Mouse (Mus musculus) spleen, adult 18-20 months (tissue): ENCODE data around the gene Hsf2bp.

Experiments
- DNase-seq, 2 experiments: peaks; one replicate each; pipeline ENCODE4 v3.0.0; 2022; ENCODE audit warnings: mixed read lengths in 2 of 2

Hsf2bp gene

DNA sequence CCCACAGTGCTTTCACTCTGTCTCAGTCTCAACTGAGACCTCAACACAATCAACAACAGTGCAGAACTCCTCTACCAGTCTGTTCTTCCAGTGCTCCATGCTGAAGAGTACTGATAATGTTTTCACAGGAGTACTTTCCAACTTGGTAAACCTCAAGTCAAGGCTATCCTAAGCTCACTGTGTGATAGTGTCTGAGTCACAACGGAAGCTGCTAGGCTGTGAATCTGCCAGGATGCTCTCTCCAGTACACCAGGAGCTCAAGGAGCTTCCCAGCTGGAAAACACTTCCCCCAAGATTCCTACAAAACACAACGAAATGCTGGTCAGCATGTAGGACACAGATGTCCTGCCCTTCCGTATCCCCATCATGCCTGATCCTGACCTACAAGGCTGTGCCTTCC lies 7.8 kb downstream of the Hsf2bp start:
- no peak for DNase-seq

DNA sequence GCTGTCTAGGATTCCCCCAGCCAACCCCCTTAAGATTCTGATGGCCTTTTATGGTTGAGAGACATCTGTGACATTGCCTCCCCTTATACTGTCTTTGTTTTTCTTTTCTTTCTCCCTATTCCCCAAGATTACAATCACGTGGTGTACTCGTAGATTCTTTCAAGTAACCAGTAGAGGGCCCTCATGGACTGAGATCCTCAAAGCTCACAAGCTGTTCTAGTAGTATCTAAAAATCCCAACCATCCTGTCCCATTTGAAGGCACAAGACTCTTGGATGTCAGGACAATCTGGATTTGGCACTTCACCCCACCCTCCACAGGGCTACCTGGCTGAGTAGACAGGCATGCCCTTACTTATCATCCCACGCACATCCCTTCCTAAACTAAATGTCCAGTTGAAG lies 8.5 kb downstream of the Hsf2bp start:
- no peak for DNase-seq

DNA sequence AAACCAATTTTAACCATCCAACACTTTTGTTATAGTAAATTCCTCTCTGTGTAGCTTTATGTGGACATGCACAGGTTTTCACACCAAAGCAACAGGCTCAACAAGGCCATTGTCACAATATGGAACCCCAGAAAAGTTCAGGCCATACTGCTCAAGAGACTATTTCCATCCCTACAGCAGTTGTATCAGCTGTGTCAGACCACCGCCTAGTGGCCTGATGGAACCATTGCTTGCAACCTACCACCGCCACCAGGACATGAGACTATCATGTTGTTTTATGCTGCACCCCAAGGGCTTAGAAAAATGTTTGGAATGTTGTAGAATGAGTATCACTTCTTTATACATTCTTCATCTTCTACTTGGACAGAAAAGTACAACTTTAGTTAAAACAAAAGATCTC lies 10.8 kb downstream of the Hsf2bp start:
- DNase-seq: peak; percentile 30 to 63

DNA sequence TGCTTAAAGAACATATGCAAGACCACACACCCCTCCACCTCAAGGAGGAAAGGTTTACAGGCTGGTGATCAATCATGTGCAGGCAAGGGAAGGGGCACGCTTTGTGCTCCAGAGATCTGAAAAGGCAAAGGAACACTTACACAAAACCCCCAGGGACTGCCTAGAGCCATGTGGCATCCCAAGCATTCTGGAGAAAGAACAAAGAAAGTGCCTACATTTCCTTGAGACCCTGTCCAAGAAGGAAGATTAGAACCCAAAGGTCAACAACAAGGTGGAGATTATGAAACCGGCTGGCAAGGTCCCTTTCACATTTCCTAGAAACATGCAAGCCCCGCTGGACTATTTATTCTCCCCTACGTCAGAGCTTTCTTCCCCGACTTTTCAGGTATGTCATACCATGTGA lies 11.5 kb downstream of the Hsf2bp start:
- no peak for DNase-seq

DNA sequence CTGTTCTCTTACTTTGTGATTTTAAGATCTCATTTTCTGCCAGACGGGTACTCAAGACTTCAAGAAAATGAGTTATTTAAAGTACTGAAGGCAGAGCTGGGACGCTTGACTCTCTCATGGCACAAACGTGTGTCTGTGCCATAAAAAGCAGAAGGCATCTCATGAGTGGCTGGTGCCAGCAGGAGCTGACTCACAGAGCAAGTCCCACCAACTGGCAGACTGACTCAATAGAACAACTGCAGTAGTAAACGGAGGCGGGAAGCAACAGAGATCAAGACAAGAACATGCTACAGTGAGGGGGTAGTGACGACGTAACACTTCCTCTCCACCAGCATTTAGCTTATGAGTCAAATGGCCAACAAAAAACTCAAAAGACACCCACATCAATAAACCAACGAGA lies 13.1 kb downstream of the Hsf2bp start:
- no peak for DNase-seq

DNA sequence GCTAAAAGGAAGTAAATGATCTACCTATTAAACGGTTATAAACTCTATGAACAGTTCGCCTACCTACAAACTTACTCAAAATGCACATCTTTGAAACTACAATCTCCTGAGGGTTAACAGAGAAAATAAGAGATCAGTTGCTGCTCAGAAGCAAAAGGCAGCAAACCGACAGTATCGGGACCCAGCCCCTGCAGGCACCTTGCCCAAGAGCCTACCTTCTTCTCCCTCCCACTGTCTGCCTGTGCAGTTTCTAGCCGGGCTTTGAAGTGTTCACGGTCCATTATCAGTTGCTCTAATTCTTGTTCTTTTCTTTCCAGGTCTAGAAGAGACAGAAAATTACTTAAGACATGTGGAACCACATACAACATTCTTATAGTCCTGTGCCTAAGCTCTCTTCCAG lies 13.6 kb downstream of the Hsf2bp start:
- no peak for DNase-seq

DNA sequence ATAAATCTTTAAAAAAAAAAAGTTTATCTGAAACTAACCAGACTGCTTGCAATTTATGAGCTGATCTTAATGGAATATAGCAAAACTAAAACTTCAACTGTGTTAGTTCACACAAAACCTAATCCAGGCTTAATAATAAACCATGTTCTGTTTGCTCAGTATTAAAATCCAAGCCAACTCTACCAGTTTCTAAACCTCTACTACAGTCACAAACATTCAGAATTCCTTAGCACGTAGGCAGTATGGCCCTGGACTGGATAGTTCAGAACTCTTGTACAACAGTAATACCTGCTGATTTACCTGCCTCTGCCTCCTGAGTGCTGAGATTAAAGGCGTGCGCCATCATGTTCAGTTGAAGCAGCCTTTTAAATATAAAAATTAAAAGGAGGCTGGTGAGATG lies 14.2 kb downstream of the Hsf2bp start:
- no peak for DNase-seq

DNA sequence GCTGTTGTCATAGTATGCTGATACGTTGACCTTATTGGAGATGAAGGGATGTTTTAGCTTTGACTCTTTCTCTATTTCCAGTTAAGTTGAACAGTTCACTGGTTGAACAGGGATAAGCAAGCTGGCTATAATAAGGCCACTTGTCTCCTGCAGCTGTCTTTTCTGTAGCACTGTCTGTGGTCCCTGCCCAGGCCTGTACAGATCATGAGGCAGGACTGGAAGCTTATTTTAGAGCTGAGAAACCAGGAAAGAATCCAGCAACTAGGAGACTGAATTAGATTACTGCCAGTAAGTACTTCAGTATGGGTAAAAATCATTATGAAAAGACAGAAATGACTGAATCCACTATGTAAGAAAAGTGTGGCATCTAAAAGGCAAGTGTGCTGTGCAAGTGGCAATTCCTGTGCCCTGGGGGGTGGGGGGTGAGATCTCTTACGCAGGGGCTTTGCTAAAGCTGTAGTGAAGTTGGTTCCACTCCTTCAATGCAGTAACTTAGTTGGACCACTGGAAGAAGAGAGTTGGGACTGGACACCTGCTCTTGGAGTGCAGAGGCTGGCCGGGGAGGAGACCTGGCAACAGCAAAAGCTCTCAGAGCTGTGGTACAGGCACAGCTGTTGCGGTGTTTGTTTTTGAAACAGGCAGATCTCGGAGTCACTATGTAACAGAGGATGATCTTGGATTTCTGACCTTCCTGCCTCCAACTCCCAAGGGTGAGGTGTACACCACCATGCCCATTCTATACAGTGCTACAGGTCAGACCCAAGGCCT lies 17.8 kb downstream of the Hsf2bp start:
- no peak for DNase-seq

DNA sequence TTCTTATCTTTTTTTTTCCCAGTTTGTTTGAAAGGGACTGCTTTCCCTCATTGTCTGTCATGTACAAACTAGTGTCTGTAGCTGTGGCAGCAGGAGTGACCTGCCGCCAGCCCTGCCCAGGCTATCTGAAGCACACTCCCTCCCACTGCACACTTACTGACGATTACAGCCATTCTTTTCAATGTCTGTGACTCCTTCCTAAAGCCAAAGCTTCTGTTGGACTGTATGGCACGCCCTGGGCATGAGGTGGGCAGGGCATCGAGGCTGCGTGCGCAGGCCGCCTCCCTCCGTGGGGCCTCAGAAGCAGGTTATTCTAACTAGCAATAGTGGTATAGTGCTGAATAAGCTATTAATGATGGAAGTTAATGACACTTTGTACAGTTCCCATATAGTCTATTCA lies 19.7 kb downstream of the Hsf2bp start:
- no peak for DNase-seq

DNA sequence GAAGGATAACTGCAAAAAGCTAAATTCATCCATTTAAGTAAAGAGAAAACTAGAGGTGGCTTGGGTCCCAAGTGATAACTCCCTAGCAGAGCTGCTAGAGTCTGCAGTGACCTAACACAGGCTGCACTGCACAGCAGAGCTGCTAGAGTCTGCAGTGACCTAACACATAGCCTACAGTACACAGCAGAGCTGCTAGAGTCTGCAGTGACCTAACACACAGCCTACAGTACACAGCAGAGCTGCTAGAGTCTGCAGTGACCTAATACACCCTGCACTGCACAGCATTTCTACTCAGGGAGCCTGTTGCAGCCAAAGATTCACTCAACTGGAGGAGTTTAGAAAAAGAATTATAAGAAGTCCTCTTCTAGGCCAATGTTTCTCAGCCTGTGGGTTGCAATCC lies 22.5 kb downstream of the Hsf2bp start:
- no peak for DNase-seq

DNA sequence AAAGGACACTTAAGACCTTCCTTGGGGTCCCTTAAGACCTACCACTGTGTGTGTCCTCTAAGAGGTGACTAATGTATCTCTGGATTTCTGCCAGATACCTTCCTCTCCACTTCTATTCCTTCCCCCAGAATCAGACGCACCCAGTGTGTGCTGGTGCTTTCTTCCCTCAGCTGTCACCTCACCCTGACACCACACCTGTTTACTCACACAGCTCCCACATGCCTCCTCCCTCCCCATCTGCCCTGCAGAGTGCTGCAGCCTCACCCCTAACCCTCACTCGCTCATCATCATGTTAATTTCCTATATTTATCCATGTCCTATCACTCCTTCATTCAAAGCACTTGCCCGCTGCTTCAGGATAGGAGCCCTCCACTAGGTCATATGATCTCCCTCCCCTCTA lies 23.9 kb downstream of the Hsf2bp start:
- no peak for DNase-seq

DNA sequence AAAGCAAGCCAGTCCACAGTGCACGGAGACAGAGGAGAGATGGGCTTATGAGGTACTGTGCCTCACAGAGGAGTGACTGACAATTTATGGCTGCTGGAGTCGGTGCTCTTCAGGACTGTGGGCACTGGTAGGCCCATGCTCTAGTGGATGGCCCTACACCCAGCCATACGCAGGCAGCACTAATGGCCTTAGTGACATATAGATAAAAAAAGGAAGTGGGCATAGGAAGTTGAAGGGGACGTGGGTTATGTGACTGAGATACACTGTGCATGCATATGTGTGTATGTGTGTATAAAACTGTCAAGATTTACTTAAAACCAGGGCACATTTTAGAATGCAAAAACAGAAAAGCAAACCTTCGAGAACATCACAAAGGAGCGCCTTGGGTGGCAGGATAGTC lies 24.5 kb downstream of the Hsf2bp start:
- no peak for DNase-seq

DNA sequence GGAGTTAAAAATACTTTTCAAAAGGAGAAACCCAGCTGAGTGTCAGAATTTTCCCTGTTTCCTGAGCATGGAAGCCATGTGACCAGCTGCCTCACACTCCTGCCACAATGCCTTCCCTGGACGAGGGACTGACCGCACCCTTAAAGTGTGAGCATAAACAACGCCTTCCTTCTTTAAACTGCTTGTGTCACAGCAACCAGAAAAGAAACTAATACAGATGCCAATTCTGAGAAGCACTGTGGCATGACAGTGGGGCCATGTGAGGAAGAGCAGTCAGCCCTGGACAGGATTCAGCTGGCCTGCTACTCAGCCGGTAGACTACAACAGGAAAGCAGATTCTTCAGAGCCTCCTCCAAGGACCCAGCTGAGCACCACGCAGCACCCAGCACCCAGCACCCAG lies 29.3 kb downstream of the Hsf2bp start:
- no peak for DNase-seq

DNA sequence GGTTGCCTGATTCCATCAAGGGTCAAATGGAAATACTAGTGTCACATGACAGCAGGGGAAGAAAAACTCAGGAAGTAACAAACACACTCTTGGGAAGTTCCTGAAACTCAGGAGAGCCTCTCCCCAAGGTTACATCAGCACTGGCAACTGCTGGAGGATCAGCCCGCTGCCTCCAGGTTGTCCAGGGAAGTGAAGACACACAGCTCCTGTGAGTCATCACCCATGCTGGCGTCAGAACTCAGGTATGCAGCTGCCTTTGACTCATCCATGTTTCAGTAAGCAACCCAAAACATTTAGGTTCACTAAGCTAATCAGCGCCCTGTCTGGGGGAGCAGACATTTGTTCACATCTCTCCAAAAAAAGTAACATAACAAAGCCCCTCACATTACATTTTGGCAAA lies 32.9 kb downstream of the Hsf2bp start:
- DNase-seq: no peak

DNA sequence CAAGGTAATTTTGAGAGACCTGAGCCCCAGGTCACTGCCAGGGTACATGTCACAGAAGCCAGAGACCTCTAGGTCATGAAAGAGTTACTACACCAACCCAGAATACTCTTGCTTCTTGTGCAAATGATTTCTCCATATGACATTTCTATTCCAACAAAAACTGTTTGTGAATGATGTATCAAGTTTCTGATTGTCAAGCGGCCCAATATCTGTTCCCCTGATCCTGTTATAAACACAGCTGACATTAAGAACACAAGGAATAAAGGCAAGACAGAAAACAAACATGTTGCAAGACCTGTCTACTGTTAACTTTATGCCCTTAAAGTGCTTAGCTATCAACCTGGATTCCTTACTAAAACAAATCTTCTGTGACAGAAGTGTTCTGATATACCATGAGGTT lies 37.8 kb downstream of the Hsf2bp start:
- no peak for DNase-seq

DNA sequence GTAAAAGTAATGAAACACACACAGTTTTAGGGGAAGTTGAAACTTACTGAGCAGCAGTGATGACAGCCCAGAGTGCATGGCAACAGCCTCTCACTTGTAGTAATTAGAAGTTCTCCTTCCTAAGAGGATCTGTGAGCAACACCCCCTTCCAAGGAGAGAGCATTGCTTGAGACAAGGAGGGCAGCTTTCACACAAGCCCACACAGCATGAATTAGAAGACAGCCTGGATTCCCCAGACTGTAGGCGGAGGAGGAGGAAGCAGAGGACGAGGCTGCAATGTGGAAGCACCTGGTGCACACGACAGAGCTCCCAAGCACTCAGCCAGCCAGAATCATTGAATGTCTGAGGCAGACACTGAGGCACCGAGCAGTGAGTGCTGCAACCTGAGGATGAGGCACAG lies 39.8 kb downstream of the Hsf2bp start:
- DNase-seq: no peak

DNA sequence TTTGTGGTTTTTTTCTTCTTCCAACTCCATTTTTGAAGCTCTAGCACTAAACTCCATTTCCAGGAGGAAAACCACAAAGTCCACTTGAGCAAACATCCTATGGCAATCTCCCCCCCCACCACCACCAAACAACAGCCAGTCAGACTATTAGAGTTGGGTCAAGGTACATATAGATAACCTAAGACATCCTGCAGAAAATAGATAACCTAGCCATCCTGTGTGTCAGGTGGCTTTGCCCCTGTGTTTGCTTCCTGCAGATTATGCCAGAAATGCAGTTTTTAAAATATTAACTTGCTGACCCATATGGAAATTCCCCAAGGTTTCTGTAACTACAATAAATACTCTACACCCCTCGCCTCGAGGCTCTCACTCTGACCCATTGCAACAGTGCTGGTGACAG lies 40.4 kb downstream of the Hsf2bp start:
- DNase-seq: no peak

DNA sequence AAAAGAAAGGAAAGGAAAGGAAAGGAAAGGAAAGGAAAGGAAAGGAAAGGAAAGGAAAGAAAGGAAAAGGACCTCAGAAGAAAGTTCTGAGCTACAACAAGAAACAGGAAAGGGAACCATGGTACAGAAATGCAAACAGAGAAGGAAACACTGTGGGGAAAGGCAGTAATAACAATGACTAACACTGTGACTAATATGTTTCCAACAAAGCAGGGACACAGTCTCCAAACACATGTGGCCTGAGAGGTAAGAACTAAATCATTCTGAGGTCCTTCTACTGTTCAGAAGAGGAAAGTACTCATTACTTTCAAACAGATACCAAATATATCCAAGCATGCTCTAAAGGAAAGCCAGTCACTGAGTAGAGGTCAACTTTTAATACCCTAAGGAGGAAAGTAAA lies 42.0 kb downstream of the Hsf2bp start:
- DNase-seq: no peak

DNA sequence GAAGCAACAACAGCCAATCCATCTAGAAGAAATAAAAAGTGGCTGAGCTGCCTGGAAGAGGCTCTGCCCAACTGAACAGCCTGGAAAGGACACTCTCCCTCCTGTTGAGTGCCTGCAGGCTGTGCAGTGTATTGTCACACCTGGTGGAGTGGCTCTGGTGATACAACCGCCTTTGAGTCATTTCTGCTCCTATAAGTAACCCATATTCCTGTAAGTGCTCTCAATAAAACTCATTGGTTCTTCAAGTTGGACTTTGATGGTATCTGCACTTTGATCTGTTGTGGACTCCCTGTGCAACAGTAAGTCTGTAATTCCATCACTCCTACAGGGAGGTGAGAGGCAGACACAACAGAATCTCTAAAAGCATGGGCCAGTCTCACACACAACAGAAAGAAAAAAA lies 42.8 kb downstream of the Hsf2bp start:
- DNase-seq: no peak

DNA sequence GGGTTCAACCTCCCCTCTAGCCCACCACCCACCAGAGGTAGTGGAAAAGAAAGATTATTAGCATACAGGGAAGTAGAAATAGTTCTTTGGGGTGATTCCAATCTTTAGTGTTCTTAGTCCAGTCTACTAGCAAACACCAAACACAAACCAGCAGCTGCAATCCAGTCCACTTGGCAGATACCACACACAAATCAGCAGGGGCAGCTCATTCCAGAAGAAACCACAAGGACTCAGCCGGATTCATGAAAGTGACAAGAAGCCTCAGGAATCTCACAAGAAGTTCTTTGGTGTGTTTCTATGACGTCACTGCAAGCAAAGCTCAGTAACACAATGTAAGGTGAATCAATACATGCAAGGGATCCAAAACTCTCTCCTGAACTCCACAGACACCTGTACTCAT lies 44.1 kb downstream of the Hsf2bp start:
- DNase-seq: no peak

DNA sequence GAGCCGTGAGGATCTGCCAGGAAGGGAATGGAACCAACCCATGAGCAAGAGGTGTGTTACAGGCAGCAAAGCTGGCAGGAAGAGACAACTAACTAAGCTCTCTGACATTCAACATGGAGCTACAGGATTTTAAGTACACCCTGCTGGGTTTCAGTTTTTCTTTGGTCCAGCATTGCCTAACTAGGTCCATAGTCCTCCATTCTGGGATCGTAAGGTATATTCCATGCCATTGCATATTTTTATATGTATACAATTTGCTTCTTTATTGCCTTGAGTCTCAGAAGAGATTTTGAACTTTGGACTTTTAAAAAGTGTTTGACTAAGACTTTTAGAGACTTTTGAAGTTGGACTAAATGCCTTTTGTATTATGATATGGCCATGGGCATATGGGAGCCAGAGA lies 47.1 kb downstream of the Hsf2bp start:
- no peak for DNase-seq

DNA sequence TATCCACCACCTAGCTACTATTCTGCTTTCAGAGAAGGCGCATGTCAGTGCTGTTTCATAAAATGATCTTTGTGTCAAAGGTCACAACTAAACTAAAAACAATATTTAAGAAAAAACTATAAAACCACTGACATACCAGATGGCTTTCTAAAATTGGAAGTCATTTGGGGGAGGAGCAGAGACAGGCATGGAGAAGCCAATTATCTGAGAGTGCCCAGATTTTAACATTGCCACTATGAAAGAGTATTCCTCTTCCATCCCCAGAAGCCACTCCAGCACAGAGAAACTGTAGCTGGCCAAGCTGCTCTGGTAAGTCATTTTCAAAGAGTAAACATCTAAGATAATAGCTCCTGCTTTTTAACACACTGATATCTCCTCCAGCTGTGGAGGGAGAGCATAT lies 49.2 kb downstream of the Hsf2bp start:
- no peak for DNase-seq

DNA sequence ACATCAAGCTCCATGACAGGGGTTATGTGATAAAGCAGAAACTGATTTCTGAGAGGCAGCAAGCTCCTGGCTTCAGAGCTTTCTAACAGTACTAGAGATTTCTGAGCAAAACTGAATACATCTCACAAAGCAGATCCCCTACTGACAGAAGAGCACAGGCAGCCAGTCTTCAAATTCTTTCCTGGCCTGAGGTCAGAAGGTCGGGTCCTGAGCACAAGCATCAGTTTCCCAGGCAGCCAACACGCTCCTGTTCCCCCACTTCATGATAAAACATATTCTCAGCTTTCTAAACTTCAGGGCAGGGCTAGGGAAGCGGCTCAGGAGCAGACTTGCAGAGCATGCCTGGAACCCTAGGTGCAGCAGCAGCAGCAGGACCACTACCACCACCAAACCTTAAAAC lies 52.7 kb downstream of the Hsf2bp start:
- no peak for DNase-seq

DNA sequence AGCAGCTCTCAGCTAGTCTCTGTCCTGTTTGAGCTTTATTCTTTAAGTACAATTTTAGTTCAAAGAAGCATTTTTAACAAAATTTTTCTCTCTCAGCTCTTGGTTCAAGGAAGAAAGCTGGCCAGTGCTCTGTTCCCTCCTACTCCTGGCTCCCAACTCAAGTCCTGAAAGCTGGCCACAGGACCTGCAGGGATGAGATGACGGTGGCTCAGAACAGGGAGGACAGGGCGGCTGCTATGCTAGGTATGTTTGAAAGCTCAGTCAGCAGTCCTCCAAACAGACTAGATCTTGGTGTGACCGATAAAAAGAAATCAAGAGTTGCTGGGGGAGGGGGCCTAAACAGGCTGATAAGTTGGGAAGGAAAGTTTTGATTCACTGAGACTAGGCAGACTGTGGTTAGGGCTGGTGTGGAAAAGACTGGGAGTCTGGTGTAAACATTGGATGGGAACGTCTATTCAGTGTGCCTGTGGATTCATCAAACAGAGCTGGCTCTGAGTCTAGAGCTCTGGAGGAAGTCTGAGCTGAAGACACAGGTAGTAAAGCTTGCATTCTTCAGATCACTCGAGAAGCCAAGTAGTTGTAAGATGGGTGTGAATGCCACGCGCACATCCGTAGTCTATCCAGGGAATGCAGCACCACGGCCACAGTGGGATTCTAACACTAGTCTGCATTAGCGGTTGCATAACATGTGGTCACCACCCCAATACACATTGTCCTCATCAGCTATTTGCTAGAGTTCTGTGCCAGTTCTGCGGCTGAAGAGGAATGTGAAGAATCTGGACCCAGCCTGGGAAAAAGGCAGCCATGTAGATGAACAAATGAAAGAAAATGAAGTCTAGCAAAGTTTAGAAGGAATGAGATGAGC lies 53.6 kb downstream of the Hsf2bp start:
- no peak for DNase-seq

DNA sequence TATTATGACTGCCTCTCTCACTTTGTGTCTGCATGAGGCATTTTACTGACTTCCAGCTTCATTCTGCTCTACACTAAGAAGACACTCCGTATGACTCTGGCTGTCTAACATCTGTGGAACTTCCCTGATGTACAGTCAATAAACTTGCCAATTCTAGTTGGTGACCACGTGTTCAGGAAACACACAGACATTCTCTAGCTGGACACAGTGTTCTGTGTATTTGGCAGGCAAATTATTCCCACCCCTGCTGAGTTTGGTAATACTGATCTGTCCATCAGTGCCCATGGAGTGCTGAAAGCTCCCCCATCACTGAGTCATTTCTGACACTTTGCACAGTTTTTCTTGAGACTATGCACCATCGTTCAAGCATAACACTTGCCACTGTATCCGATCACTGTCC lies 56.3 kb downstream of the Hsf2bp start:
- DNase-seq: no peak
